Mouse (Mus musculus): ENCODE data around the gene Cfap61.

Gene Cfap61

DNA sequence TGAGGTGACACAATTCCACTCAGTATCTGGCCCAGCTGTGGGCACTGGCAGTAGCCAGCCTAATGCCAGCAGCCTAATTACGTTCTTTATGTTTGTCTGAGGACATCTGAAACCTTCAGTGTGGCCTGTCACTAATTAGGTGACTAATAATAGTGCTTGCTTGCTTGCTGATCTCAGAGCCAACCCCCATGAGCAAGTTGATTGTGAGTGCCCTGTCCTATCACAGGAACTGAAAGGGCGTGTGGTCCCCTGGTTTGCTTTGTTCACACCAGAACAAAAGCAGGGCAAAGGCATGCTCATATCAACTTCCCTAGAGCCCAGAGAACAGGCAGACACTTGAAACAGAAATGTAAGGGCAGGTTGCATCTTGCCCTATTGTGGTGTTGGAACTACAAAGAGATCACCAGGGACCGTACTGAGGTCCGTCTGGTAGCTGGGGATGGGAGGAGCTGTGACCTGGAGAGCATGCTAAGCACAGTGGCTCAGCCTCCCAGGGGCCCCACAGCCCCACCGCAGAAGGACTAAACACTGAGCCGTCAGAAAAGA, 148.8 kb downstream of the Cfap61 start:
- no peak for DNase-seq (ENCODE audit: low read depth, low spot score)

GRCm38 (mm10) chr2:146087411-146087810, 152.8 kb downstream of the Cfap61 start:
- no peak for DNase-seq (ENCODE audit: low read depth, low spot score)

GRCm38 (mm10) chr2:146089157-146089692, 154.6 kb downstream of the Cfap61 start:
- no peak for DNase-seq (ENCODE audit: low read depth, low spot score)

- DNase-seq (ENCODE audit: low read depth, low spot score) = no peak
Observed at GRCm38 (mm10) chr2:146097532-146097931, 162.9 kb downstream of the Cfap61 start.

DNA sequence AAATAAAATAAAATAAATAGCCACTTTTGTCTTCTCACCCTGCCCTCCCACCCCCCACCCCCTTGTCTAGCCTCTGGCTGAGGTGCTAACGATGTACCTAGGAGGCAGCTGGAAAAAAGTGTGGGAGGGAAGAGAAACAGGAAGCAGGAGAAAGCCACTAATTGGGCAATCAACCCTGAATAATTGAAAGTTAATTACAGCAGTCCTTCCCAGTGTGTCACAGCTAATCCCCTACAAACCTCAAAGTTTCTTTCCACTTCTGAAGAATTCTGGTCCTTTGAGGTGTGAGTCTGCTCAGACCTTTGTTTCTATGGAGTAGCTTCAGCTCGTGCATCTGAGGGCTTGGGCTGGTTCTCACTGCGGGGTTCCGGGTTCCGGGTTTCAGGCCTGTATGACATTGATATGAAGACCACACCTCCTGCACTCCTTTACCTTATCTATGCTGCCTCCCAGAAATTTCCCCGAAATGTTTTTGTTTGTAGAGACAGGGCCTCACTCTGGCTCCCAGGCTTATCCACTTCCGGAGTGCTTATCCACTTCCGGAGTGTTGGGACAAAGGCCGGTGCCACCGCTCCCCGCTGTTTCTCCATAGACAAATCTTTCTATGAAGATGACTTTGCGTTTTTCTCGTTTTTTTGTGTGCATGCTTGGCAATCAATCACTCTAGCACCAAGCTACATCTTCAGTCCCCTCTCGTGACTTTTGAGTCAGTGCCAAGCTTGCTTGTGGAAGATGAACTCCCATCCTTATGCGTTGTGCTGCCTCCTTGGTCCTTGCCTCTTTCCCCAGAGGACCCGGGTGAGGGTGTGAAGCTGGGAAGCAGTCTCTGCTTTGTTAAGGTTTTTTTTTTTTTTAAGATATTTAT, 164.5 kb downstream of the Cfap61 start:
- DNase-seq (ENCODE audit: low read depth, low spot score) = no peak

GRCm38 (mm10) chr2:146099838-146100237, 165.3 kb downstream of the Cfap61 start:
- DNase-seq (ENCODE audit: low read depth, low spot score) = no peak

DNA sequence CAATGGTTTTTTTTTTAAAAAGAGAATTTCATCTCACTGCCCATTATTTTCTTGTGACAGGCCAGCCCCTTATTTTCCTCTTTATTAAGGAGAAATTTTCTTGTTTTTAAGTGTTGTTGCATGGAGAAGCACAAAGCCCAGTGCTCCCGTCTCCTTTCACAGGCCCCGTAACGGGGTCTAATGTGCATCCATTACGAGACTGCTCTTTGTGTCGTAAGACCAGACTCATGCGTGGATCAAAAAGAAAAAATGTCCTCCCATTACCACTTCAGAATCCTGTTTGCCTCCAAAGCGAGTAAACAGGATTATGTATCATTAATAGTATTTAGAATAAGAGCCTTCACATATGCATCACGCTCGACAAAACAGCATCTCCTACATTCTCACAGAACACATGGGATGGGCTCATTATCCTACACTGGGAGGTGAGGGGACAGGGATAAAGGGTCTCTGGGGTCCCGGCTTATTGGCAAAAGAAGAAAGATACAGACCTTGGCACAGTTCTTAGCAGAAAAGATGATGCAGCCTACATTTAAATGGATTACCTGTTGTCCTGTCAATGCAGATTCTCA, 166.0 kb downstream of the Cfap61 start:
- no peak for DNase-seq (ENCODE audit: low read depth, low spot score)

DNA sequence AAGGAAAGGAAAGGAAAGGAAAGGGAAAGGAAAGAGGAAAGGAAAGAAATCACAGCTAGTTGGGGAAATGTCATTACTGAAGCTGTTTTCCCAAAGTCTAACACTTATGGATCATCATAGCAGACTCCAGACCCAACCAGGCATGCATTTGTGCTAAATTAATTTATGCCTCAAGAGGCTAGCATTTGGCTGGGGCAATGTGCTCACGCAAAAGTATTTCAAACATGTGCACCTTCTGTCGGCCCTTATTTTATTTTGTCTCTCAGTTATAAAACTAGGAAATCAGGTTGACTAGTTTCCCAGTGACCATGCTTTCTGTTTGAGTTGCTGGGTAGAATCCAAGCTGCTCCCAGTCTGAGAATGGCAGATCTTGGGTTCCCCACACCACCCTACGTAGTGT, 168.0 kb downstream of the Cfap61 start:
- no peak for DNase-seq (ENCODE audit: low read depth, low spot score)

DNA sequence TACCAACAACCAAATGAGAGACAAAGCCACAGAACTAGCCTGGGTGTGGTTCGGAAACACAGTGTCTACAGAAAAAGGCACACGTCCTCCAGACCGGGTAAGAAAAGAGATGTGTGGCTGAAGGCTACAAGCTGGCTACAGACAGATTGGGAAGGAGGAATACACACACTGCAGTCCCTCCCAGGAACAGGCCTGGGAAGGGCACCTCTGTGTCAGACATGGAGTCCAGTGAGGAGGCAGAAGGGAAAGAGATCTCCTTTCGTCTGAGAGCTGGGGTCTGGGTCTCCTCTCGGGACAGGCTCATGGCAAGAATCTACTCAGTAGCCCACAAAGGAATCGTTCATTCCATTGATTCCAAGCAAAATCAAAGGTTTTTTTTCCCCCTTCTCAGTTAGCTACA, 170.8 kb downstream of the Cfap61 start:
- no peak for DNase-seq (ENCODE audit: low read depth, low spot score)

DNA sequence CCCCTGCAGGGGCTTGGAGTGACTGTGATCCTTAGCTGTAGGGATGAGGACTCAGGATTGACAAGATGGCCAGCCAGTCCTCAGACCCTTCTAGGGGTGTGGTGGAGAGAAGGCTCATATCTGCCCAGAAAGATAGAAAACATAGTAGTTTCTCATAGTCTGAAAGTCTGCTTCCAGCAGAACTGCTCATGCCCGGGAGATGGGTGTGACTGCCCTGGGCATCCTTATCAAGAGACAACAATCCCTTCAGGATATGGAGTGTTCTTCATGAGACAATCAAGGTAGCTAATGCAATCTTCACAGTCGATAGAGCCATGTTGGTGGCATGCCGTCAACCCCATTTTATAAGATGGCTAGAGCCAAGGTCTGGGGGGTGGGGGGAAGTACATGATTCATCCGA, 173.4 kb downstream of the Cfap61 start:
- no peak for DNase-seq (ENCODE audit: low read depth, low spot score)

- no peak for DNase-seq (ENCODE audit: low read depth, low spot score)
Observed at GRCm38 (mm10) chr2:146109921-146110320, 175.3 kb downstream of the Cfap61 start.

DNA sequence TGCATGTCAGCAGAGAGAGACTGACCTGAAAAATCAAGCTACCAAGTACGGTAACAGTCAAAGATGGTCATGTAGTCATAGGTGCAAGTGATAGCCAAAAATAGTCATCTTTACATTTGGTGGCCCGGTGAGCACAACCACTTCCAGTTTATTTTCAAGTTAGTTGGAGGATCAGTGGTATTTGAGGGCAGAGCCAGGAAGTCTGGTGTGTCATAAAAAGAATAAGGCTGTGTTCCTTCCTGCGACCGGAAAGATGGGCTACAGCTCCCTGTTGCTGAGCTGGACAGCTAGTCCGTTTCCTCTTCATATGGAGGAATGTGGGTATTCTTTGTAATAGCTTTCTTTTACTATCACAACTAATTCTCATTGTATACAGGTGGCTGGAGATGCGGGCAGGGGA, 181.7 kb downstream of the Cfap61 start:
- DNase-seq (ENCODE audit: low read depth, low spot score) = no peak

- no peak for DNase-seq (ENCODE audit: low read depth, low spot score)
Observed at GRCm38 (mm10) chr2:146116726-146117125, 182.1 kb downstream of the Cfap61 start.

DNA sequence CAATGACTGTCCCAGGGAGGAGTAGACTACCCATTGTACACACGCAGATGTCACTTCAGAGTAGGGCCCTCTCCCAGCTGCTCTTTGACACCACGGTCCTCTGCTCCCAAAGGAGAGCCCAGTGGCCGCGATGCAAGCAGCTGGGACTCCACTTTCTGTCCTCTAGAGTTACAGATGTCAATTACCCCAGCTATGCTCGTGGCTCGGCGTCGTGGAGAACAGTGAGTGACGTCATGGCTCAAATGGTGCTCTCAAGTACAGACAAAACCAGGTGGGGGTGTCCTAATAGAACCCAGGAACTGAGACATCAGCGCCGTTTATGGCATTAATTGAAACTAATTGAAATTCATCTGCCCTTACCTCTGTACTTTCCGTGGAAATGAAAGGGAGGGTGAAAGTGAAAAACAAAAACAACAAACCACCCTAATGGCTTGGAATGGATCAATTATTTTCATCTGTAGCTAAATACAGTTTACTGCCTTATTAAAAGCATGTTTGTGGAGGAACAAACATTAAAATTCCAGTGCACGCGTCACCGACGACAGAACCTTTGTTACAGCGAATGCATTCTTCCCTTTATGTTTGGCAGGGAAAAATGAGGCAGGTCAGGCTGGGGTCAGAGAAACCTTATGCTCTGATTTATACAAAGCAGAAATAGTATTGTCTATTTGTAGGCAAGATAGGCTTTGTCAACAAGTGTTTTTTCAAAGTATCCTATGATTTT, 182.8 kb downstream of the Cfap61 start:
- DNase-seq (ENCODE audit: low read depth, low spot score) = no peak

GRCm38 (mm10) chr2:146117915-146118403, 183.4 kb downstream of the Cfap61 start:
- DNase-seq (ENCODE audit: low read depth, low spot score) = no peak

DNA sequence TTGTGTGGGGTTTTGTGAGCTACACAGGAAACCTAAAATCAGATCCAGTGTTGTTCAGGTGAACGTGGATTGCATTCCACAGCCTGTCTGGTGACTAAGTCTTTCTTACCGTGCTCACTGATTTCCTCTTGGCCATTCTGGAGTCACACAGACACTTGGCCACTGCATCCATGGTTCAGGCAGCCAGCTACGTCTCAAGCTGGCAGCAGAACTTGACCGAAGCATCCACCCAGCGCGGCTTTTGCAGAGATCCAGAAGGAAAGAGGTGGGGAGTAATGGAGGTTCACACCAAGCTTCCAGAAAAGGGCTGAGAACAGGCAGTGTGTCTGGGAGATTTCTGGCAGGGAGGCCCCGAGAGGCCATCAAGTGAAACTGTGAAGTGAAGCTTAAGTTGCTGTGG, 187.0 kb downstream of the Cfap61 start:
- no peak for DNase-seq (ENCODE audit: low read depth, low spot score)

DNA sequence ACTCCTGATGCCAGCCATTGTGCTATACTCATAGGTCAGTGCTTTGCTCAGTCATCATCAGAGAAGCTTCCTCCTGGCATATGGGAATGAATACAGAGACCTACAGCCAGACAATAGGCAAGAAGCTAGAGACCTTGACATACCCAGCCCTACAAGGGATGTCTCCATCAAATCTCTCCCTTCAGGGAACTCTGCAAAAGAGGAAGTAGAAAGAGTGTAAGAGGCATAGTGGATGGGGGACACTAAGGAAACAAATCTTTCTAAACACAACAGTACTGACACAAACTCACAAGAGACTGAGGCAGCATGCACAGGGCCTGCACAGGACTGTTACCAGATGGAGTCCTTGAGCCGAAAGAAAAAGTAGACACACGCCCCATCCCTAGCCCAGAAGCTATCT, 190.5 kb downstream of the Cfap61 start:
- DNase-seq (ENCODE audit: low read depth, low spot score) = no peak

- no peak for DNase-seq (ENCODE audit: low read depth, low spot score)
Observed at GRCm38 (mm10) chr2:146128622-146129021, 194.0 kb downstream of the Cfap61 start.

GRCm38 (mm10) chr2:146130514-146130913, 195.9 kb downstream of the Cfap61 start:
- DNase-seq (ENCODE audit: low read depth, low spot score) = no peak

DNA sequence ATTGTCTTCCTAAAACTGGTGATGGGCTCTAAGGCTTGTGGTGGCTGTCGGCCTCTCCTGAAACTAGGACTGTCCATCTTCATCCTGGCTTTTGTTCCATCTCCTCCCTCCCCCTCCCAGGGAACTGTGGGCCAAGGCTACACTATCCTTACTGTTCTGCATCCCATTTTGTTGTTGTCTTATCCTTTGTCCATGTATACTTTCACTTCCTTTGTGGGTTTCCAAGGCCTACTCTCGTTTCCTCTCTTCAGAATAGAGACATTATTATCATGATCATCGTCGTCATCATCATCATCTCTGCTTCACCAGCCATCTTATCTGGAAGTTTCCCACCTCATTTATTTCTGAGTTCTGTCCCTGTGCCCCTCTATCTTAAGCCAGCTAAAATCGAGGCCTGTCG, 199.7 kb downstream of the Cfap61 start:
- DNase-seq (ENCODE audit: low read depth, low spot score) = no peak

- DNase-seq (ENCODE audit: low read depth, low spot score) = no peak
Observed at GRCm38 (mm10) chr2:146140711-146141110, 206.1 kb downstream of the Cfap61 start.

GRCm38 (mm10) chr2:146147306-146147705, 212.7 kb downstream of the Cfap61 start:
- DNase-seq (ENCODE audit: low read depth, low spot score) = no peak
